Mouse (Mus musculus): Measurements from ENCODE around the gene Celf5.

Celf5 gene

DNA sequence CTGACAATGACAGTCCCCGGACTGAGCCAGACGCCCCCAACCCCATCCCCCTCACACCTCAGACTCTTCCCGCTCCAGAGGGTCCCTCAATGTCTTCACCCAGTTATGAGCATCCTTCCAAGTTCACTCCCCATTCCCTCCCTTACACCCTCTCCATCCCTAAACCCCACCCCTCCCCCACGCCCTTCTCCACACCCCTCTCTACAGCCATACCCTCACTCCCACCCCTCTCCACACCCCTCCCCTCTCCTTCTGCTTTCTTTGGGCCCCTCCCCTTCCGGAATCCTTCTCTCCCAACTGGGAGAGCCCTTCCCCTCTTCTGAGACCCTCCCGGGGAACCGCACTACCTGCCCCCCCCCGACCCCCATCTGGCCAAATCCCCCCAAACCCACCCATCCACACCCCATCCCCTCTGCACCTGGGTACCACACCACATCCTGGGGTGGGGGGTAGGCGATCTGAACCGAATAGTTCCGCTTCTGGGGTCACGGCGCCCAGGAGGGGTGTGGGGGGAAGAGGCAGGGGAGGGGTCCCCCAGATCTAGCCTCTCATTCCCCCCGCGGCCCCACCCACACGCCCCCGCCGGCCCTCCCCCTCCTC lies 10.0 kb downstream of the Celf5 start:
- DNase-seq (ENCODE audit: low spot score): no peak

- no peak for DNase-seq (ENCODE audit: low spot score)
Measured at GRCm38 (mm10) chr10:81470454-81470853, 12.1 kb downstream of the Celf5 start.

- DNase-seq (ENCODE audit: low spot score): no peak
Measured at GRCm38 (mm10) chr10:81469253-81469652, 13.3 kb downstream of the Celf5 start.

DNA sequence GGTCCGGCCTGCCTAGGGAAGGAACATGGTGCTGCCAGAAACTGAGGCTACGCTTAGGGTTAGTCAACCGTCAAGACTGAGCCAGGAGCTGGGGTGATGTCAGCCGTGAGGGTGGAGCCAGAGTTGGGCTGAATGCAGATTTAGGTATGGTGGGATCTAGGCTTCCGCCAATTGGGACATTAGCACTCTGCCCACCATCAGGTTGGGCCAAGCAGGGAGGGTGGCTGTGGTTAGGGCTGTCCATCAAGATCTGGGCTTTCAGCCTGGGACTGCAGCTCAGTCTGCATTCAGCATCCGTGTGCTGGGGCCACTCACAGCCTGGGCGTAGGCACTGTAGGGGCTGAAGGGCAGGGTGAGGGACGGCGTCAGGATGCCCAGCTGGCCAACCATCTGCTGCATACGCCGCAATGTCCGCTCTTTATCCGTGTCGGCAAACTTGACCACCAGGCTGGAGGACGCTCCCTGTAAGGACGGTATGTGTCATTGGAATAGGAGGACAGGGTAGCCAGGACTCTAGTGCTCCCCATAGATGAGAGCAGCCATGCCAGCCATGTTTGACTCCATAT lies 14.8 kb downstream of the Celf5 start:
- DNase-seq (ENCODE audit: low spot score): no peak

GRCm38 (mm10) chr10:81466881-81467280 lies 15.6 kb downstream of the Celf5 start:
- DNase-seq (ENCODE audit: low spot score): no peak

GRCm38 (mm10) chr10:81466066-81466465 lies 16.4 kb downstream of the Celf5 start:
- DNase-seq (ENCODE audit: low spot score): no peak

DNA sequence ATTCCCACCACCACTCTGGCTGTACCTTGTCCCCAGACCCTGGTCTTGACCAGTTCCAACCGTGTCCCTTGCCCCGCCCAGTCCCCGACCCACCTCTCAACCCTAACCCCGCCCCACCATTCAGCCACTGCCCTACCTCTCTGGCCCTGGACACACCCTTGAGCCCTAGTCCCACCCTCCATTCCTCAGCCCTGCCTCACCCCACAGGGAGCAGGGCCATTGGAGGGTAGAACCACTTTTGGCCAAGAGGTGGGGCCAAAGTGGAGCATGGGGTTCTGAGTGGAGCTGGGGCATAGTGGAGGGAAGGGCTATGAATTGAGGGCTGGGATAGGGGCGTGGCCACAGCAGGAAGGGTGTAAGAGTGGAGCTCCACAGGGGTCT lies 17.3 kb downstream of the Celf5 start:
- no peak for DNase-seq (ENCODE audit: low spot score)

- DNase-seq (ENCODE audit: low spot score): peak; percentile 56
Measured at GRCm38 (mm10) chr10:81464405-81465264, 17.9 kb downstream of the Celf5 start.

GRCm38 (mm10) chr10:81463531-81463930 lies 19.0 kb downstream of the Celf5 start:
- no peak for DNase-seq (ENCODE audit: low spot score)

GRCm38 (mm10) chr10:81462917-81463316 lies 19.6 kb downstream of the Celf5 start:
- no peak for DNase-seq (ENCODE audit: low spot score)

- DNase-seq (ENCODE audit: low spot score): no peak
Measured at GRCm38 (mm10) chr10:81462415-81462804, 20.1 kb downstream of the Celf5 start.

DNA sequence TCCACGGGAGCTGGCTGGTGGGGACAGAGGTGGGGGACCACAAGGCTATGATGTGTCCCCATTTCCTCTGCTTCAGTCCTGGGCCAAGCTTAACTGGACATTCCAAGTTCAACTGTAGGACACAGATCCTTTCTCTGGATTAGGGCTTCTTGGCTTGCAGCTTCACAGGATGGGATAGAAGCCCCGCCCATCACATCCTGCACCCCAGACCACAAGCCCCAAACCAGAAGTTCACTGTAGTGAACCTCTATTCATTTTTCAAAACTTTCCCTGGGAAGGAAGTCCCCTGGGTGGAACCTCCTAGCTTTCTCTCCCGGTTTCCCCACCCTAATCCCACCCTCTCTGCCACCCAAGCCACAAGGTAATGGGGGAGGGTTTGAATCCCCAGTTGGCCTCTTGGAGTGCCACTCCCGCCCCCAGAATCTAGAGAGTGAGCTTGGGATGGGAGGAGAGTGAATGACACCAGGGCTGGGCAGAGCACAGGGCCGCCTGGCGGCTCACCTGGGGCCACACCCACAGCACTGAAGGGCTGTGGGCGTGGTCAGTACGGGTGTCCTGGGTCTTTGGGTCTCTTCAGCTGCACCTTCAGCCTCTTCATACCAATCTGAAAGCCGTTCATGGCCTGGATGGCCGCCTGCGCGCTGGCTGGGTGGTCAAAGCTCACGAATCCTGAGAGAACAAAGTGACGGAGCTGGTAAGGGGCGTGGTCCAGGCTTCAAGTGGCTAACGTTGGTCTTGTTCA lies 20.7 kb downstream of the Celf5 start:
- DNase-seq (ENCODE audit: low spot score): no peak

GRCm38 (mm10) chr10:81460951-81461350 lies 21.6 kb downstream of the Celf5 start:
- no peak for DNase-seq (ENCODE audit: low spot score)

- DNase-seq (ENCODE audit: low spot score): no peak
Measured at GRCm38 (mm10) chr10:81460471-81460870, 22.0 kb downstream of the Celf5 start.

DNA sequence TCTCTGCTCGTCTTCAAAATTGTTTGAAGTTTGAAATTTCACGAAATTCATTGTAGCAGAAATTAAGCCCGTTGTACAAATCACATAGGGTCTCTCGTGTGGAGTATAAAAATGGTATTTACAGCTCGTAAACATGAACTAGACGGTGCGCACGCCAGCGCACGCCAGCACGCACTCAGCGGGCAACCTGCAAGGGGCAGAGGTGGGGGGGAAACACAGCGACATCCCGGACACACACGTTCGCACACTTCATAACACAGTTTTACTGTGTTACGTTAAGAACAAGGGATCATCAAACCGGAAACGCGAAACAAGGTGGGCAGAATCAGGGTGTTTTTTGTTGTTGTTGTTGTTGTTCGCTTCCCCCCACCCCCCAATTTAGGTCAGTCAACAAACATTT lies 23.1 kb downstream of the Celf5 start:
- DNase-seq (ENCODE audit: low spot score): no peak

GRCm38 (mm10) chr10:81458267-81458666 lies 24.2 kb downstream of the Celf5 start:
- no peak for DNase-seq (ENCODE audit: low spot score)

GRCm38 (mm10) chr10:81457624-81458023 lies 24.9 kb downstream of the Celf5 start:
- DNase-seq (ENCODE audit: low spot score): no peak

GRCm38 (mm10) chr10:81456983-81457563 lies 25.4 kb downstream of the Celf5 start:
- DNase-seq (ENCODE audit: low spot score): no peak

DNA sequence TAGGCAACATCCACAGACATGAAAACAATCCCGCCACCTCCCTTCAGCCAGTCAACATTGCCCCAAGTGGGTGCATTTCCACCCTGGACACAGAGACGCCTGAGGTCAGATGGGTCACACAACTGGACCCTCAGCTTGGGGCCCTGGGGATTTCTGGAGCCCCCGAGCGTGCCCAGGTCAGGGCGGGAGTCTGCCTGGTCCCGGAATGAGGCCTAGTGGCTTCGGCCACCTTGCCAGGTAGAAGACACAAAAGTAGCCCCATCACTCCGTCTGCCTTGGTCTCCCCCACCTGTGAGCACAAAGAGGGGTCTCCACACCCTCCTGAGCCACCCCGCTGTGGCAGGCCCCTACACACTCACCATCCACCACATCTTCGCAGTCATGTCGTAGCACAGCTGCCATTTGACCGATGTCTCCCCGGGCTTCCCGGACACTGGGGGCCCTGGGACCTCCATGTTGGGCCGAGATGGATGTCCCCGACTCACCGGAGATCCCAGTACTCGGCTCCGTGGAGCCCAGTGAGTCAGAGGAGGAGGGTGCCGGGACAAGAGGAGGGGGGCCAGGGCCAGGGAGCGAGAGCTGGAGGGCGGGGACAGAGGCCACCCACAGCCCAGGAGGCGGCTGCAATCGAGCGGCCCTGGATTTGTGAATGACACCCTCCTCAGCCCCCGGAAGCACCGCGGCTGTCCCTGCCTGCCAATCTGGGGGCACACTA lies 27.2 kb downstream of the Celf5 start, which contains the start of gene Nfic:
Gene Nfic, minus strand, starts transcription at position 455 of the 715 bp plus-strand sequence.
- DNase-seq (ENCODE audit: low spot score): no peak

DNA sequence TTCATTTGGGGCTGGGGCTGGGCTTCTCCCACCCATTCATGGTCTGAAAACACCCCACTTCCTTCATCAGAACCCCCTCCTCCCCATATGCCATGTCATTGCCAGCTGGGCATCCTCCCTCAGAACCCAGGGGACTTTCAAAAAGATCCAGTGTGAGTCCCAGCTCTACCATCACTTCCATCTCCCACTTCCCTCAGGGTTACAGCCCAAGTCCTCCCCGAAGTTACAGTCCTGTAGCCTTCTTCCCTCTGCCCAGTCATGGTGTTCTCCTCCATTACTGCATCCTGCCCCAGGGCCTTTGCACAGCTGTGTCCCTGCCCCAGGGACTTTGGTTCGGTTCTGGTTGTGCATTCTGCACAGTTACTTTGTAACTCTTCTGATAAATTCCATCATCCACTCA lies 28.4 kb downstream of the Celf5 start:
- no peak for DNase-seq (ENCODE audit: low spot score)

DNA sequence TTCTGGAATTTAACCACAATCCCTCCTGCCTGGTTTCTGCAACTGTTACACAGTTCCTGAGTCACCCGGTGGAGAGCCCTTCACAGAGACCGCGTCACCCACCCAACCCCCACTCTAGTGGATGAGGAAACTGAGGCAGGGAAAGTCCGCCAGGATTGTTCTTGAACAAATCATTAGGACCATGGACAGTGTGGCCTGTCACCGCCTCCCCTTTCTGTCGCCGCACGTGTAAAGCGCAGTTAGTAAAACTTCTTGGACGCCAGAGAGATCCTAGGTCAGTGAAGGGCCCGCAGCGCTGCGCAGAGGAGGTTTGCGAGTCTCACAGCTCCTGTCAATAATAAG lies 29.6 kb downstream of the Celf5 start:
- DNase-seq (ENCODE audit: low spot score): no peak
